In genomic region chr17:29032274-29033069, GRCm38 (mm10) we compare ENCODE assay signal across 8 mouse cellular contexts. TPM values are rescaled to one million over a fixed set of nuclear protein-coding genes. Genes with fewer than 3 reads are reported as not detected.
DNase-seq lines count a peak whose midpoint lies in the region; ATAC-seq lines count a peak whose summit lies in the region.

TSS of gene Srsf3 (plus strand) at chr17:29032628.

- H3K4me2 ChIP-seq in hindbrain, embryonic 15.5 days, result peak within 1 kb of the TSS; percentile 98

- under 1% methylated on average over 77 of the region's 77 CpGs for WGBS in hindbrain, embryonic 15.5 days

- H3K4me1 ChIP-seq in hindbrain, embryonic 15.5 days (replicated peaks), result peaks cover 39% of the 10 kb centered on the region

- no peaks in the 10 kb centered on the region for H3K9me3 ChIP-seq in hindbrain, embryonic 15.5 days

- H3K4me3 ChIP-seq in hindbrain, embryonic 15.5 days, result peak within 1 kb of the TSS; percentile 67

- no peaks in the 10 kb centered on the region for H3K27me3 ChIP-seq in hindbrain, embryonic 15.5 days

- peak; percentile 98 for DNase-seq in R1 (ENCODE audit: low read depth, low spot score)
- DNase-seq in cerebellum, postnatal 25 days, result peak; percentile 99 to 100
- DNase-seq in frontal cortex, postnatal 36 days (ENCODE audit: low spot score in 2 of 2), result peak; percentile 98 to 99
- DNase-seq in left cerebral cortex, adult 11 months (ENCODE audit: low spot score), result peak; percentile 98
- DNase-seq in lung, postnatal 4 days, result peak; percentile 99
- DNase-seq in retina, postnatal 7 days (ENCODE audit: low read depth, low spot score), result peak; percentile 99
- DNase-seq in urinary bladder, adult 2 months (ENCODE audit: low spot score), result peak; percentile 97

- peaks cover 13% of the 10 kb centered on the region for H3K36me3 ChIP-seq in hindbrain, embryonic 15.5 days

- peak; percentile 99 for ATAC-seq in hindbrain, embryonic 15.5 days (ENCODE audit: low FRiP score, low read depth)

- peak within 1 kb of the TSS; percentile 98 for H3K27ac ChIP-seq in hindbrain, embryonic 15.5 days (replicated peaks)

- H3K9ac ChIP-seq in hindbrain, embryonic 15.5 days, result peak within 1 kb of the TSS; percentile 89

RNA-seq across cellular contexts. Expression of gene Srsf3, which starts in this region (rescaled TPM):
- 411 and 428 TPM in 2 replicates for polyA plus RNA-seq in hindbrain, embryonic 15.5 days (2015; fragmentation: Nextera tagmentation; extraction: Ambion mirVana)
- polyA plus RNA-seq in urinary bladder, adult 2 months (2012; rRNA removed), result 139 and 169 TPM in 2 replicates

Comparison
In these comparisons a context has a peak if more than half of its experiments do, and no peak if none do; other contexts are left out.
1. Peak in every context shown above with its lines: DNase-seq, ATAC-seq, H3K4me3 ChIP-seq and H3K27ac ChIP-seq.